24 mouse cellular contexts compared by ENCODE assay signal in genomic region chr9:61677603-61678002, GRCm38 (mm10).
"Had no signal": no experiment of that assay in that cellular context is flagged by ENCODE, and none has a peak within 500 bp of the region (broad histone marks: within the 10 kb centered on the region; RNA-seq: fewer than 3 reads in every experiment).

No protein-coding gene starts in this region.

- H3K9ac ChIP-seq: heart, embryonic 13.5 days; heart, embryonic 15.5 days; hindbrain, embryonic 13.5 days; hindbrain, embryonic 15.5 days; kidney, embryonic 15.5 days; limb, embryonic 13.5 days; limb, embryonic 15.5 days; liver, embryonic 12.5 days; liver, embryonic 14.5 days had no signal

- H3K4me2 ChIP-seq: heart, embryonic 11.5 days; heart, embryonic 13.5 days; heart, embryonic 15.5 days; hindbrain, embryonic 13.5 days; hindbrain, embryonic 15.5 days; kidney, embryonic 15.5 days; limb, embryonic 13.5 days; limb, embryonic 15.5 days; liver, embryonic 12.5 days had no signal

- ATAC-seq: hindbrain, postnatal 0 days; intestine, embryonic 16.5 days; liver, embryonic 12.5 days had no signal

- H3K27ac ChIP-seq: heart, adult 2 months; heart, embryonic 13.5 days; heart, embryonic 15.5 days; hindbrain, embryonic 13.5 days; hindbrain, embryonic 15.5 days; hindbrain, postnatal 0 days; kidney, embryonic 15.5 days; kidney, postnatal 0 days; limb, embryonic 13.5 days; limb, embryonic 15.5 days; liver, embryonic 12.5 days; liver, embryonic 14.5 days had no signal

- H3K27me3 ChIP-seq: hindbrain, embryonic 15.5 days had no signal

- H3K36me3 ChIP-seq: heart, embryonic 13.5 days; heart, embryonic 15.5 days; hindbrain, embryonic 13.5 days; hindbrain, embryonic 15.5 days; kidney, embryonic 15.5 days; limb, embryonic 13.5 days; limb, embryonic 15.5 days; liver, embryonic 12.5 days had no signal

- H3K9me3 ChIP-seq: heart, embryonic 13.5 days; heart, embryonic 15.5 days; hindbrain, embryonic 13.5 days; hindbrain, embryonic 15.5 days; kidney, embryonic 15.5 days; limb, embryonic 13.5 days; limb, embryonic 15.5 days; liver, embryonic 12.5 days had no signal

- DNase-seq: gastrocnemius, postnatal 14 days; gastrocnemius, postnatal 36 days; heart, adult 11 months; heart, adult 2 months; heart, postnatal 14 days; heart, postnatal 36 days; kidney, adult 11 months; kidney, adult 2 months; kidney, adult 9 months; kidney, postnatal 14 days; kidney, postnatal 36 days had no signal

- H3K4me3 ChIP-seq: heart, adult 2 months; heart, embryonic 13.5 days; heart, embryonic 15.5 days; hindbrain, embryonic 13.5 days; hindbrain, embryonic 15.5 days; kidney, embryonic 15.5 days; limb, embryonic 13.5 days; limb, embryonic 15.5 days; liver, embryonic 12.5 days had no signal
